ENCODE assay signal across 9 mouse cellular contexts in the genomic region with DNA sequence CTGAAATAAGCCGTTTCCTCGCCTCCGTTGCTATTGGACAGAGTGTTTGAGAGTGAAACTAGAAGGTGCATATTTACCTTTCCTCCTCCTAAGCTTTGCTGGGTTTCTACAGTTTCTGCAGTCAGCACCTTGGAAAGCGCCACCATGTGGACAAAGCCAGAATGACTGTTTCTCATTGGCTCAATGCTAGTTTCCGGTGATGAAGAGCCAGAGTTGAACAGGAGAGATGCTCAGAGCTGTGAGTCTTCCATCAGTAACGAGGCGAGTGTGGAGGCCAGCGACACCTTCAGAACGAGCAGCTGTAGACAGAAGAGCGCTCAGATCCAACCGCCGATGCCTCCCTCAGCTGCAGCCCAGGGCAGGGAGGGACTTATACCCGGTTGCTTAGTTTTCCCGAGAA. TPM values are rescaled to one million over a fixed set of nuclear protein-coding genes. Genes with fewer than 3 reads are reported as not detected.
A peak's percentile ranks its signal among the peaks of the same experiment; 100 is the strongest.
DNase-seq lines count a peak whose midpoint lies in the region; ATAC-seq and TF ChIP-seq lines count a peak whose summit lies in the region.
"Had no signal": no experiment of that assay in that cellular context is flagged by ENCODE, and none has a peak within 500 bp of the region (broad histone marks: within the 10 kb centered on the region; RNA-seq: fewer than 3 reads in every experiment).

No protein-coding gene starts in this region.

- H3K36me3 ChIP-seq in spleen, adult 2 months (ENCODE audit: control insufficient read depth, insufficient read depth, low read length) = no peaks in the 10 kb centered on the region
- H3K36me3 ChIP-seq in liver, embryonic 14.5 days (replicated peaks; ENCODE audit: control insufficient read depth, insufficient read depth, low read depth) = no peaks in the 10 kb centered on the region

- no peaks in the 10 kb centered on the region for H3K4me1 ChIP-seq in spleen, adult 2 months (ENCODE audit: control insufficient read depth, insufficient read depth, insufficient read length)
- no peaks in the 10 kb centered on the region for H3K4me1 ChIP-seq in liver, embryonic 14.5 days (replicated peaks; ENCODE audit: control insufficient read depth in 2 of 2, insufficient read depth in 2 of 2, low read length in 1 of 2)

- intact Hi-C loops in gastrocnemius, adult 2 months (cut with DNase I) = no loop called here
- intact Hi-C loops in gastrocnemius, postnatal 14 days (cut with DNase I; ENCODE audit: low total_unique reads) = no loop called here

- no peak for ATAC-seq in liver, embryonic 14.5 days (ENCODE audit: insufficient read depth)

- no peak overlapping the region for H3K4me2 ChIP-seq in liver, embryonic 14.5 days (ENCODE audit: low read depth)

- H3K4me3 ChIP-seq in gastrocnemius, adult 2 months = no peak overlapping the region
- H3K4me3 ChIP-seq in spleen, adult 2 months (ENCODE audit: extremely low read depth, insufficient read depth, insufficient read length) = no peak overlapping the region
- no peak overlapping the region for H3K4me3 ChIP-seq in liver, embryonic 14.5 days (ENCODE audit: insufficient read depth in 1 of 2, low read depth in 2 of 2, low read length in 2 of 2)

- peak; percentile 60 for TF ChIP-seq CTCF in gastrocnemius, adult 2 months (IDR thresholded peaks at IDR 0.05)
- TF ChIP-seq CTCF in spleen, adult 2 months (IDR thresholded peaks at IDR 0.05; ENCODE audit: extremely low read depth, insufficient read depth, insufficient read length, insufficient replicate concordance) = peak; percentile 42; the same call in 1 of the 2 replicates
- TF ChIP-seq CTCF in liver, embryonic 14.5 days (IDR thresholded peaks at IDR 0.05; ENCODE audit: low read depth) = peak; percentile 74

- no peaks in the 10 kb centered on the region for H3K27me3 ChIP-seq in spleen, adult 2 months (ENCODE audit: control insufficient read depth, insufficient read depth, low read length)
- H3K27me3 ChIP-seq in liver, embryonic 14.5 days (ENCODE audit: control insufficient read depth, insufficient read depth, low read length) = no peaks in the 10 kb centered on the region

- TF ChIP-seq EP300 in liver, embryonic 14.5 days (IDR thresholded peaks at IDR 0.05; ENCODE audit: low read depth) = no peak

- H3K27ac ChIP-seq in gastrocnemius, adult 2 months = no peak overlapping the region
- H3K27ac ChIP-seq in spleen, adult 2 months (ENCODE audit: insufficient read depth, low read length) = no peak overlapping the region
- no peak overlapping the region for H3K27ac ChIP-seq in liver, embryonic 14.5 days

- no peak for TF ChIP-seq POLR2A in spleen, adult 2 months (IDR thresholded peaks at IDR 0.05; ENCODE audit: low read depth, low read length)

- no peak for DNase-seq in gastrocnemius, adult 2 months
- DNase-seq in gastrocnemius, postnatal 14 days = no peak
- DNase-seq in spleen, adult 2 months (ENCODE audit: low read depth in 1 of 2, low spot score in 2 of 2) = peak; percentile 14 to 17
- no peak for DNase-seq in spleen, postnatal 36 days (ENCODE audit: low spot score in 2 of 2)
- DNase-seq in embryo, embryonic 9.5 days (ENCODE audit: extremely low spot score) = peak; percentile 46
- DNase-seq in liver, embryonic 14.5 days (ENCODE audit: low read depth in 3 of 3, low spot score in 3 of 3) = no peak
- DNase-seq in right cerebral cortex, postnatal 14 days = peak; percentile 38
- no peak for DNase-seq in gastrocnemius, postnatal 4 days (ENCODE audit: low spot score in 2 of 2)

- no peak overlapping the region for H3K9ac ChIP-seq in liver, embryonic 14.5 days (replicated peaks)

- H3K9me3 ChIP-seq in liver, embryonic 14.5 days (ENCODE audit: control insufficient read depth, low read length) = no peaks in the 10 kb centered on the region

- WGBS in spleen, adult 2 months = 44% methylated on average over 14 of the region's 14 CpGs
- 38% methylated on average over 14 of the region's 14 CpGs for WGBS in liver, embryonic 14.5 days (ENCODE audit: insufficient replicate concordance)

RNA-seq across cellular contexts. Expression of a gene that starts 4.1 kb away (rescaled TPM):
- not detected for total RNA-seq in gastrocnemius, adult 2 months (2021)
- not detected for total RNA-seq in gastrocnemius, postnatal 14 days (2021)
- 4.8 and 6.6 TPM in 2 replicates for polyA plus RNA-seq in spleen, adult 2 months (2012; rRNA removed)
- polyA plus RNA-seq in liver, embryonic 14.5 days (2012; rRNA removed) = 3.9 and 4.6 TPM in 2 replicates
- 4.4 and 4.6 TPM in 2 replicates for polyA plus RNA-seq in liver, embryonic 14.5 days (2014; fragmentation: Nextera tagmentation; extraction: Ambion mirVana)
- under 1 TPM in 1 of 2 experiments, not detected in 1; 0.10 TPM for total RNA-seq in gastrocnemius, postnatal 4 days (2021)
- total RNA-seq: layer of hippocampus, postnatal 25 days had no signal

RNA-seq across cellular contexts. Expression of a gene that starts 17.6 kb away (rescaled TPM):
- total RNA-seq in gastrocnemius, adult 2 months (2021) = not detected
- not detected for total RNA-seq in gastrocnemius, postnatal 14 days (2021)
- polyA plus RNA-seq in spleen, adult 2 months (2012; rRNA removed) = 0.05 TPM in 1 of 2 replicates, not detected in the other
- polyA plus RNA-seq in liver, embryonic 14.5 days (2012; rRNA removed) = 0.03 and 0.69 TPM in 2 replicates
- not detected in 2 replicates for polyA plus RNA-seq in liver, embryonic 14.5 days (2014; fragmentation: Nextera tagmentation; extraction: Ambion mirVana)
- total RNA-seq in gastrocnemius, postnatal 4 days (2021) = not detected

RNA-seq across cellular contexts. Expression of a gene that starts 45.5 kb away (rescaled TPM):
- total RNA-seq in gastrocnemius, adult 2 months (2021) = under 1 TPM; 0.23 to 0.95 TPM
- total RNA-seq in gastrocnemius, postnatal 14 days (2021) = 1 to 10 TPM in 1 of 2 experiments, under 1 TPM in 1; 1.00 to 1.5 TPM
- polyA plus RNA-seq in spleen, adult 2 months (2012; rRNA removed) = 4.1 and 5.5 TPM in 2 replicates
- polyA plus RNA-seq in liver, embryonic 14.5 days (2012; rRNA removed) = 26.8 and 30.5 TPM in 2 replicates
- 23.4 and 28.3 TPM in 2 replicates for polyA plus RNA-seq in liver, embryonic 14.5 days (2014; fragmentation: Nextera tagmentation; extraction: Ambion mirVana)
- 1 to 10 TPM; 1.6 to 2.4 TPM for total RNA-seq in gastrocnemius, postnatal 4 days (2021)

RNA-seq across cellular contexts. Expression of a gene that starts 45.7 kb away (rescaled TPM):
- total RNA-seq in gastrocnemius, adult 2 months (2021) = not detected
- under 1 TPM in 1 of 2 experiments, not detected in 1; 0.04 TPM for total RNA-seq in gastrocnemius, postnatal 14 days (2021)
- polyA plus RNA-seq in spleen, adult 2 months (2012; rRNA removed) = 0.04 TPM in 1 of 2 replicates, not detected in the other
- 0.01 TPM in 2 replicates for polyA plus RNA-seq in liver, embryonic 14.5 days (2012; rRNA removed)
- polyA plus RNA-seq in liver, embryonic 14.5 days (2014; fragmentation: Nextera tagmentation; extraction: Ambion mirVana) = 0.06 and 0.08 TPM in 2 replicates
- total RNA-seq in gastrocnemius, postnatal 4 days (2021) = not detected

Comparison
In these comparisons a context has a peak if more than half of its experiments do, and no peak if none do; other contexts are left out.
1. DNase-seq: peak in spleen, adult 2 months (2 of 2), embryo, embryonic 9.5 days (single experiment) and right cerebral cortex, postnatal 14 days (single experiment); none in gastrocnemius, adult 2 months (single experiment), gastrocnemius, postnatal 14 days (single experiment), spleen, postnatal 36 days (0 of 2), liver, embryonic 14.5 days (0 of 3) and gastrocnemius, postnatal 4 days (0 of 2).
2. Peak in every context shown above with its lines, with median percentiles within 50 percentile points of each other: CTCF ChIP-seq.